Mouse (Mus musculus) Patski (cell line): ENCODE measurements at regions not wholly inside any gene's neighbourhood (a gene's known extent, or its start where the extent isn't known, plus 50 kb on each side); places are given as distances from the start of the nearest gene placed in this dataset.
A peak's percentile ranks its signal among the peaks of the same experiment; 100 is the strongest.

Experiments used
- ATAC-seq: fragments of 100-300 bp; one replicate; pipeline ENCODE4 v1.8.0; 2021
- CTCF ChIA-PET: fragments of 350-600 bp; sonication (Branson Sonifier 250); formaldehyde crosslinking; loops from one replicate; lab custom pipeline; 2022; ENCODE audit warnings: inconsistent platforms; lab: Charles Lee
- POLR2A ChIA-PET: fragments of 350-600 bp; sonication (Branson Sonifier 250); formaldehyde crosslinking; loops from one replicate; lab custom pipeline; 2022; ENCODE audit warnings: antibody characterized with exemption, inconsistent platforms; lab: Charles Lee
- DNase-seq: peaks from one replicate; pipeline ENCODE4 v3.0.0-alpha.2; 2011; ENCODE audit warnings: low read depth, low spot score
- H3K27me3 ChIP-seq: fragments of 371-371 bp; one replicate; pipeline ENCODE4 v1.5.1; 2021
- CTCF ChIP-seq: fragments of 100-300 bp; IDR thresholded peaks from one replicate; pipeline ENCODE4 v1.5.1; 2021
- in situ Hi-C: fragments of 300-500 bp; cut with MboI; formaldehyde crosslinking; loops from 3 replicates; pipeline ENCODE4 v1.11.1; 2018; ENCODE audit warnings: low pct_unique_long_range_greater_than_20kb, mixed read lengths

DNA sequence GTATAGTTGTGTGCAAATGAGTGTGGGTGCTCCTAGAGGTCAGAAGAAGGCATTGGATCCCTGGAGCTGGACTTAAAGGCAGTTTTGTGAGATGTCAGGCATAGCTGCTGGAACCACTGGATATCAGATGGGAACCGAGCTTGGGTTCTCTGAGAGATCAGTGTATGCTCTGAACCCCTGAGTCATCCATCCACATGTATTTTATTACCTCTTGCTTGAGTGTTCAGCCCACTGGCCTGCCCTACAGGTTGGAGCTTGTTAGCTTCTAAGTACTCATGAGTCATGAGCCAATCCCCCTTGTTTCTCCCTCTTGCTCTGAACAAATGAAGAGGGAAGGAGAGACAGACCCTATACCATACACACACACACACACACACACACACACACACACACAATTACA lies 119.4 kb upstream of the Gdnf start:
- DNase-seq = no peak
- in situ Hi-C loops = no loop called here
- ChIA-PET POLR2A (no interaction called here), CTCF (interaction anchor here (0.9 kb wide), 1 partner anchor 19 kb away, joined by 3 read pairs; no protein-coding TSS in a partner anchor)
- no peaks in the 10 kb centered on the region for H3K27me3 ChIP-seq
- no peak for TF ChIP-seq CTCF
- no peak for ATAC-seq

DNA sequence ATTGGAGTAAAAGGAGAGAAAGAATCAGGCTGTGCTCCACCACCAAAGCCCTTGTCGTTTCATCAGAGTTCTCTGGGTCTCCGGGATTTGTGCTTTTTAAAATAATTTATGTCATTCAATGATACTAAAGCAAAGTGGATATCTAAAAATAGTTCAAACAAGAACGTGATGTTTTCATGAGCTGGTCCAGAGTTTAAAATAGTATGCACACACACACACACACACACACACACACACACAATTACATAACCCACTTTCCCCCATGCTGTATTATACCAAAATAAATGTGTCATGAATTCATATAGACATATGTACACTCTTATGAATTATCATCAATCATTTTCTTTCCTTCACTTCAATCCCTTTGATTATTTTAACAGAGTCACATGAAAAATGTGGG lies 118.5 kb upstream of the Gdnf start:
- ChIA-PET CTCF (interaction anchor here (1.1 kb wide), 1 partner anchor 25 kb away, joined by 3 read pairs; no protein-coding TSS in a partner anchor), POLR2A (interaction anchor here (0.6 kb wide), 1 partner anchor 25 kb away, joined by 3 read pairs; no protein-coding TSS in a partner anchor)
- no peak for TF ChIP-seq CTCF
- no peaks in the 10 kb centered on the region for H3K27me3 ChIP-seq
- in situ Hi-C loops = no loop called here
- DNase-seq = no peak
- no peak for ATAC-seq

DNA sequence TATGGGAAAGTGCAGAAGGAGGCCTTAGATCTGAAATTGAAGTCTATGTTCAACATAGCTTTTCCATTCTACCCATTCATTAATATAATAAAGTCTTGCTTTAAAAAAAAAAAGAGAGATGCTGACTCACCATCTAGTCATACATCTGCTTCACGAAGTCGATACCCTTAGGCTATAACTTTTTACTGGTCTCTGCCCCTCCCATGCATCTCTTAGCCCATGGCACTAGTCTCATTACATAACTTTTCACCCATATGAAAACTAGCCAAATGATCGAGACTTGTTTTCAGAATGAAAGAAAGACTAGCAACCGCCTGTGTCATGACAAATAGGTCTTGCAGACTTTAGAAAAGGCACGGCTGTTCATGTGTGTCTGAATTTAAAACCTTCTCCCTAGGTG lies 116.6 kb upstream of the Gdnf start:
- CTCF ChIA-PET = interaction anchor here (0.8 to 1.4 kb wide), 2 partner anchors 9 to 21 kb away, joined by 3 read pairs; no protein-coding TSS in a partner anchor
- DNase-seq (no peak), ATAC-seq (no peak)
- no peak for TF ChIP-seq CTCF
- in situ Hi-C loops = no loop called here
- POLR2A ChIA-PET = no interaction called here
- H3K27me3 ChIP-seq = peaks cover 2% of the 10 kb centered on the region

DNA sequence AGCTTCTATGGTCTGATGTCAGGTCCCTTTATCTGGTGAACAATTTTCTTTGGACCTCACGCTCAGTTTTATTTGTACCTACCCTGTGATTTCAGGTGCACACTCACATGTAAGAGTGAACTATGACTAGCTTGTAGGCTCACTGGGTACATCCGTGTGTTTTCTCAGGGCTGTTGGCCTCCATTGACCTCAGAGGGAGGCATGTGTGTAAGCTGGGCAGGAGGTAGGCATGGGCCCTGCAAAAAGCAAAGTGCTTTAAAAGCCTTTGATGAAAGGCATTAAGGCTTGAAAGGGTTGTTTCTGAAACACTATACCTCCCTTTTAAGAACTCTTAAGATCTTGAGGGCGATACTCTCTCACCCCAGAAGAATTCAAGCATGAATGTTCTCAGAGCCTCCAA lies 112.9 kb upstream of the Gdnf start:
- peaks cover 3% of the 10 kb centered on the region for H3K27me3 ChIP-seq
- ATAC-seq (no peak), DNase-seq (no peak)
- POLR2A ChIA-PET = no interaction called here
- no peak for TF ChIP-seq CTCF
- in situ Hi-C loops = no loop called here
- CTCF ChIA-PET = no interaction called here

DNA sequence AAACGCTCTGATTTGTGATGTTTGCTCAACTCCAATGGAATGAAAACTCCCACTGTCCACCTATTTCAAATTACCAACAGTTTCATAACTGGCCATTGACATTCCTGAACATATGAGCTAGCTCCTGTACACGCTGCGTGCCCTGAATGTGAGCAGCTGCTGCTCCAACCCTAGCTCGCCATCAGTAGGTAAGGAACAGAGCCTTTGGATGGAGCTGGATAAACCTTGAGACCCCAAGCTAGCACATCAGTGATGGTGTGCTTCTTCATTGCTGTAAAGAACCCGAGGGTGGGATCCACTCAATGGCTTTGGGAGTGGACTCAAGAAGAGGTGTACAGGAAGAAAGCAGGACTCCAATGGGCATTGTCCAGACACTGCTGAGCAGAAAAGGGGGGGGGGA lies 101.8 kb upstream of the Gdnf start:
- no peaks in the 10 kb centered on the region for H3K27me3 ChIP-seq
- DNase-seq = no peak
- ChIA-PET CTCF (no interaction called here), POLR2A (no interaction called here)
- in situ Hi-C loops = no loop called here
- ATAC-seq = no peak
- TF ChIP-seq CTCF = no peak

DNA sequence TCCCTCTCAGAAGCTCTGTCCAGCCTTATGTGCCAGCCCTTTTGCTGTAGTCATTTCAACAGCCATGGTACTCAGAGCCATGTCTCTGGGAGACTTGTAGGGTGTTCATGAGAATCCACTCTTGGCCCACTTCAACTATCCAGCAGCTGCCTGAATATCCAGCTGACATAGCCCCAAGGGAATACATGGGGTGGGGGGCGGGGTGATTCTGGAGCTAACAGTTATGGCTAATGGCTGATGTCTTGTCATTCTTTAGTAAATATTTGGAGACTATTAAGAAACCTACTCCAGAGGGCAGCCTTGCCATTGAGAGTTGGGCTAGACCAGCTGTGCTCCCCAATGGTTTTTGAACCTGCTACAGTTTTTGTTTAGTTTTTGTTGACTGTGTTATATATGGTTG lies 96.0 kb upstream of the Gdnf start:
- no peaks in the 10 kb centered on the region for H3K27me3 ChIP-seq
- POLR2A ChIA-PET = no interaction called here
- TF ChIP-seq CTCF = peak; percentile 10
- ATAC-seq (no peak), DNase-seq (no peak)
- CTCF ChIA-PET = no interaction called here
- in situ Hi-C loops = no loop called here

DNA sequence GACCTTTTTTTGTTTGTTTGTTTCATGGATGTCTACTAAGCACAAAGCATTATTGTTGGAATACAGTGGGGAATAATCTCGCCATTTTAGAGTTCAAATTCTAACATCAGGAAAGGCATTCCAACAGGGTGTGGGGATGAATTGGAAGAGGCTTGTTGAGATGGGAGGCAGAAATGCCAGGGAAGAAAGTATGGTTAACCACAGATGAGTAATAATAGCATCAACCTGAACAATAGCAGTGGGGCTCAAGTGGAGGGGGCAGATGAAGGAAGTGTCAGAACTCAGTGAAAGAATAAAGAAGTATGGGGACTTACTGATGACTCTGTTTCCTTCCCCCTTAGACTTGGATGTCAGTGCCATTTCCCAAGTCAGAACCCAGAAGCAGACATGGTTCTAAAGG lies 94.5 kb upstream of the Gdnf start:
- ATAC-seq (no peak), DNase-seq (no peak)
- in situ Hi-C loops = no loop called here
- ChIA-PET POLR2A (no interaction called here), CTCF (interaction anchor here (1.2 kb wide), 1 partner anchor 16 kb away, joined by 3 read pairs; no protein-coding TSS in a partner anchor)
- no peak for TF ChIP-seq CTCF
- no peaks in the 10 kb centered on the region for H3K27me3 ChIP-seq

DNA sequence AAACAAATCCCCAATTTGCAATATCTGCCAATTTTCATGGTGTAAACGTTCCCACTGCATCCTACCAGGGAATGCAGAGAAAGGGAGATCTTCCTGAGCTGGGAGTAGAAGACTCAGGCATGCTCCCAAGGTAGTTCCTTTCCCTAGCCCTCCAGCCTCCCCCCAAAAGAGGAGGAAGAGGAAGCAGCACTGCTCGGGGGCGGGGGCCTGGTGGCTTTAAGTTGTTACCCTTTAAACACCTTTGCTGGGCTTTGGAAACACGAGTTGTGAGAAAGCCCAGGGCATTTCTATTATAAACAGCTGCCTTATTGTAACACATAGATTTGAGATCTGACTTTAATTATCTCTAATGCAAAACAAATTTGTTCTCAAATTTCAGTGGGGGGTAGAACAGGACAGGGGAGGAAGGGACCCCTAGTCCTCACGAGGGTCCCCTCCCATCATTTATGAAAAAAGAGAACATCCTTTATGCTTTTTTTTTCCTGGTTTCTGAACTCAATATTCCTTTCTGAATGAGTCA lies 87.4 kb upstream of the Gdnf start:
- H3K27me3 ChIP-seq = peaks cover 4% of the 10 kb centered on the region
- no peak for ATAC-seq
- ChIA-PET CTCF (interaction anchor here (1.0 kb wide), 1 partner anchor 9 kb away, joined by 3 read pairs; no protein-coding TSS in a partner anchor), POLR2A (no interaction called here)
- DNase-seq = no peak
- in situ Hi-C loops = no loop called here
- TF ChIP-seq CTCF = no peak

DNA sequence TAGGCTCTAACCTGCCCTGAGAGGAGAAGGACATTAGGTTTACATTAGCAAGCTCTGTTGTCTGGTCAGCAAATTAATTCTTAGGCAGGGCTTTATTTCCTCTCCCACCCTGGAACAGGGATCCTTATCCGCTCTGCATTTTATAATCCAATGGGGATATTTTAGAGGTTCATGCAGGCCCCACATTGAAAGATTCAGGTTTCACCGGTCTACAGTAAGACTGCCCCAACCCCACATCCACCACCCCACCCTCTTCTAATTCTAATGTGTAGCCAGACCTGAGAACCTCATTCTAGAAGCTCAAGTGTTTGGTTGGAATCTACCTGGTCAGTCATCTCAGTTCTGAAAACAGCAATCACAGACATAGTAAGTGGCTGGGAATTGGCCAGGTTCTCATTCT lies 86.9 kb upstream of the Gdnf start:
- in situ Hi-C loops = no loop called here
- H3K27me3 ChIP-seq = peaks cover 4% of the 10 kb centered on the region
- no peak for TF ChIP-seq CTCF
- DNase-seq (no peak), ATAC-seq (no peak)
- ChIA-PET CTCF (interaction anchor here (1.0 kb wide), 1 partner anchor 9 kb away, joined by 3 read pairs; no protein-coding TSS in a partner anchor), POLR2A (no interaction called here)

DNA sequence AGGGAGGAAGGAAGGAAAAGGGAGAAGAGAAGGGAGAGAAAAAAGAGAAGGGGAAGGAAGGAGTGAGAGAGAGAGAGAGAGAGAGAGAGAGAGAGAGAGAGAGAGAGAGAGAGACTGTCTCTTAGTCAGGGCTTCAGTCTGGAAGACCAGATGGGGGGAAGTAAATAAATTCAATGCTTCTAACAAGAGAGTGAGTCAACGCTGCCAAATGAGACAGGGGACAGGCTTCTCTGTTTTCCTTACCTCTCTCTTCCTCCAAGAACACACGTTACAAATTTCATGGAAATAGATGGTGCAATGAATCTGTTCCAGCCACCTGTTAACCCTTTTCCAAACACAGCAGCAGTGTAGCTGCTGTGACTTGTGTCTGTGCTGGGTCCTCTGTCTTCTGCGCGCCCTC lies 85.1 kb upstream of the Gdnf start:
- POLR2A ChIA-PET = no interaction called here
- TF ChIP-seq CTCF = no peak
- ATAC-seq (no peak), DNase-seq (no peak)
- CTCF ChIA-PET = interaction anchor here (1.9 kb wide), 1 partner anchor 10 kb away, joined by 4 read pairs; no protein-coding TSS in a partner anchor
- peaks cover 4% of the 10 kb centered on the region for H3K27me3 ChIP-seq
- in situ Hi-C loops = no loop called here

DNA sequence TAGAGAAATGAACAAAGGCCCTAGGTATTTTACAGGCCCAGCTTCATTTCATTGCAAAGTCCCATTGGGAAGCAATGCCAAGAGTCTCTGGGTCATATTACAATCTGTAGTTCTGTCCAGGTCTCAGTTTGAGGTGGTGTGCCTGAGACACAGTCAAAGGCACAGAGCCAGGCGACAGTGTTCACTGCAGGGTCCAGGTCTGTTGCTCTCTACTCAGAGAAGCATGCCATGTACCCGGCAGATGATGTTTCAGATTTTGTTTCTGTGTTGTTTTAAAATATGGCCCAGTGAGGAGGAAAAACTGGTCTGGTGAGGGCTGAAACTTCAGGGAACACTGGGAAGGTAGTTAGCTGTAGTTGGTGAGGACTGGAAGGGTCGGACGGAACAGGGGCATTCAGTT lies 63.1 kb upstream of the Gdnf start:
- no peak for TF ChIP-seq CTCF
- no peaks in the 10 kb centered on the region for H3K27me3 ChIP-seq
- no peak for ATAC-seq
- in situ Hi-C loops = no loop called here
- DNase-seq = no peak
- POLR2A ChIA-PET = no interaction called here
- CTCF ChIA-PET = interaction anchor here (2.5 kb wide), 1 partner anchor 13 kb away, joined by 6 read pairs; no protein-coding TSS in a partner anchor
